Mouse (Mus musculus) intestine, postnatal 0 days (tissue): ENCODE measurements around the gene Igfbp4. TPM values are rescaled to one million over a fixed set of nuclear protein-coding genes. Genes with fewer than 3 reads are reported as not detected.

ENCODE experiments used
- ATAC-seq: fragments of 200-750 bp; cut with Nextera tagmentation; 2 replicates; pipeline ENCODE4 v1.8.0; 2017; ENCODE audit warnings: mild to moderate bottlenecking, moderate TSS enrichment, moderate library complexity
- H3K27ac ChIP-seq: fragments of 300-500 bp; sonication (generic); 2 replicates; pipeline ENCODE4 v1.5.1; 2014; ENCODE audit warnings: mild to moderate bottlenecking, low read depth, low read length, moderate library complexity
- H3K27me3 ChIP-seq: fragments of 300-500 bp; sonication (generic); replicated peaks from 2 replicates; pipeline ENCODE4 v1.6.1; 2014; ENCODE audit warnings: low read length, mixed read lengths; ENCODE audit not compliant: control insufficient read depth, insufficient read depth
- H3K36me3 ChIP-seq: fragments of 300-500 bp; sonication (generic); 2 replicates; pipeline ENCODE4 v1.6.1; 2014; ENCODE audit warnings: mild to moderate bottlenecking, moderate library complexity; ENCODE audit not compliant: control insufficient read depth, insufficient read depth
- H3K4me1 ChIP-seq: fragments of 300-500 bp; sonication (generic); replicated peaks from 2 replicates; pipeline ENCODE4 v1.6.1; 2014; ENCODE audit warnings: antibody characterized with exemption, low read length, mixed read lengths; ENCODE audit not compliant: control insufficient read depth, insufficient read depth
- H3K4me2 ChIP-seq: fragments of 300-500 bp; sonication (generic); replicated peaks from 2 replicates; pipeline ENCODE4 v1.6.1; 2014; ENCODE audit warnings: low read depth, mild to moderate bottlenecking, moderate library complexity
- H3K4me3 ChIP-seq: fragments of 300-500 bp; sonication (generic); 2 replicates; pipeline ENCODE4 v1.5.1; 2014; ENCODE audit warnings: low read depth, low read length
- H3K9ac ChIP-seq: fragments of 300-500 bp; sonication (generic); 2 replicates; pipeline ENCODE4 v1.6.1; 2014; ENCODE audit warnings: mild to moderate bottlenecking, low read depth, low read length
- H3K9me3 ChIP-seq: fragments of 300-500 bp; sonication (generic); 2 replicates; pipeline ENCODE4 v1.6.1; 2016; ENCODE audit warnings: mixed run types; ENCODE audit not compliant: control insufficient read depth
- CTCF ChIP-seq: sonication (generic); IDR thresholded peaks from 2 replicates; pipeline ENCODE4 v1.5.1; 2016; ENCODE audit warnings: low read depth, mild to moderate bottlenecking, control low read depth, antibody characterized with exemption, moderate library complexity
- WGBS: fragments of 180-500 bp; shearing (Covaris S2); extraction: QIAGEN DNeasy Blood & Tissue Kit; methylation state at CpG from one replicate; pipeline ENCODE4 v1.1.7; 2014; 5-methylcytosine and 5-hydroxymethylcytosine counted together
- polyA plus RNA-seq: library from polyadenylated mRNA; unstranded; fragments of >200 nt; fragmentation: Nextera tagmentation; extraction: Ambion mirVana; gene quantifications from 2 replicates; pipeline ENCODE4 v1.2.1, GENCODE M21; 2015

The Igfbp4 gene
- polyA plus RNA-seq, 1 experiment from 2014 or later = 174 TPM

GRCm38 (mm10) chr11:99044306-99044705 lies 3.3 kb downstream of the Igfbp4 start:
- Histone ChIP-seq H3K9ac (no peak overlapping the region), H3K27ac (no peak overlapping the region), H3K4me2 (no peak overlapping the region; the same call in 1 of the 2 replicates), H3K9me3 (no peaks in the 10 kb centered on the region), H3K4me3 (no peak overlapping the region), H3K4me1 (0 out of 2 replicates have a peak, but pooled peaks cover 14% of the 10 kb centered on the region), H3K36me3 (peaks cover 8% of the 10 kb centered on the region), H3K27me3 (0 out of 2 replicates have a peak, but pooled peaks cover 3% of the 10 kb centered on the region)
- no peak for ATAC-seq
- 50% methylated on average over 5 of the region's 5 CpGs for WGBS
- TF ChIP-seq CTCF = no peak

GRCm38 (mm10) chr11:99045159-99045889 lies 4.3 kb downstream of the Igfbp4 start:
- Histone ChIP-seq H3K36me3 (peaks cover 15% of the 10 kb centered on the region), H3K4me2 (peak overlapping the region; percentile 21; the same call in 1 of the 2 replicates), H3K27me3 (0 out of 2 replicates have a peak, but pooled peaks cover 3% of the 10 kb centered on the region), H3K4me1 (0 out of 2 replicates have a peak, but pooled peaks cover 10% of the 10 kb centered on the region), H3K9me3 (no peaks in the 10 kb centered on the region), H3K27ac (no peak overlapping the region), H3K9ac (no peak overlapping the region), H3K4me3 (no peak overlapping the region)
- no peak for ATAC-seq
- WGBS = 37% methylated on average over 12 of the region's 12 CpGs
- TF ChIP-seq CTCF = no peak

- 43% methylated on average over 5 of the region's 5 CpGs for WGBS
- H3K4me2 ChIP-seq = no peak overlapping the region
- ATAC-seq = no peak
Measured at GRCm38 (mm10) chr11:99047120-99047519, 6.1 kb downstream of the Igfbp4 start.

GRCm38 (mm10) chr11:99047643-99048042 lies 6.6 kb downstream of the Igfbp4 start:
- 69% methylated on average over 2 of the region's 2 CpGs for WGBS
- 0 out of 2 replicates have a peak, but pooled peaks cover 7% of the 10 kb centered on the region for H3K4me1 ChIP-seq
- H3K27ac ChIP-seq = peak overlapping the region; percentile 50; the same call in 1 of the 2 replicates
- TF ChIP-seq CTCF = no peak
- H3K4me3 ChIP-seq = no peak overlapping the region
- H3K27me3 ChIP-seq = no peaks in the 10 kb centered on the region
- ATAC-seq = no peak
- no peak overlapping the region for H3K9ac ChIP-seq
- peaks cover 24% of the 10 kb centered on the region for H3K36me3 ChIP-seq
- H3K9me3 ChIP-seq = no peaks in the 10 kb centered on the region
- H3K4me2 ChIP-seq = no peak overlapping the region

More at GRCm38 (mm10) chr11:99047120-99047519, 6.1 kb downstream of the Igfbp4 start:
- Histone ChIP-seq H3K36me3 (peaks cover 24% of the 10 kb centered on the region), H3K27ac (peak overlapping the region; percentile 50; the same call in 1 of the 2 replicates), H3K4me3 (no peak overlapping the region), H3K4me1 (0 out of 2 replicates have a peak, but pooled peaks cover 7% of the 10 kb centered on the region), H3K27me3 (no peaks in the 10 kb centered on the region), H3K9ac (no peak overlapping the region), H3K9me3 (no peaks in the 10 kb centered on the region)
- TF ChIP-seq CTCF = no peak

- Histone ChIP-seq H3K4me1 (no peaks in the 10 kb centered on the region), H3K9me3 (no peaks in the 10 kb centered on the region), H3K4me3 (no peak overlapping the region), H3K4me2 (no peak overlapping the region), H3K27me3 (no peaks in the 10 kb centered on the region), H3K36me3 (peaks cover 9% of the 10 kb centered on the region; the same call in 1 of the 2 replicates), H3K9ac (no peak overlapping the region), H3K27ac (no peak overlapping the region)
- ATAC-seq = no peak
- TF ChIP-seq CTCF = no peak
- WGBS = 49% methylated on average over 4 of the region's 4 CpGs
Measured at GRCm38 (mm10) chr11:99055143-99055542, 14.1 kb downstream of the Igfbp4 start.

- Histone ChIP-seq H3K36me3 (peaks cover 8% of the 10 kb centered on the region; the same call in 1 of the 2 replicates), H3K9ac (no peak overlapping the region), H3K27me3 (no peaks in the 10 kb centered on the region), H3K4me2 (no peak overlapping the region), H3K4me1 (no peaks in the 10 kb centered on the region), H3K4me3 (no peak overlapping the region), H3K27ac (0 out of 2 replicates have a peak overlapping the region, but pooled peaks have one; percentile 4), H3K9me3 (no peaks in the 10 kb centered on the region)
- TF ChIP-seq CTCF = no peak
- 42% methylated on average over 8 of the region's 8 CpGs for WGBS
- peak; percentile 22; the same call in 1 of the 2 replicates for ATAC-seq
Measured at GRCm38 (mm10) chr11:99055571-99056452, 14.8 kb downstream of the Igfbp4 start.
